Mouse (Mus musculus): ENCODE measurements at regions not wholly inside any gene's neighbourhood (a gene's known extent, or its start where the extent isn't known, plus 50 kb on each side); places are given as distances from the start of the nearest gene placed in this dataset.

DNA sequence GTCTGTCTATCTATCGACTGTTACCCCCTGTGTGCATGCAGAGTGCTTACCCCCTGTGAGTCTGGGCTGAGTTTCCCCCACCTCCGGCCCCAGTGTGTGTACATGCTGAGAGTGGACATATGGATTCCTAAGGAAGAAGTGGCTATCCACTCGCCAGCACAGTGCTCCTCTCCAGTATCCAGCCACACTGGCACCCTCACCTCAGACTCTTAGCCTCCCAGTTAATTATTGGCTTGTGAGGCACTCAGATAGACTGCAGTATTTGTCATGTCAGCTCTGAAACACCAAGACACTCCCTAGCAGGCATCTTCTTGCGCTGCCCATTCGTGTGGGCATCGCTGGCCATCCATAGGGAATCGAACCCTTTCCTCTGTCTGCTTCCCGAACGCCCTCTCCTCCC, 189.0 kb upstream of the Runx1 start:
- DNase-seq (ENCODE audit: low read depth): no peak

DNA sequence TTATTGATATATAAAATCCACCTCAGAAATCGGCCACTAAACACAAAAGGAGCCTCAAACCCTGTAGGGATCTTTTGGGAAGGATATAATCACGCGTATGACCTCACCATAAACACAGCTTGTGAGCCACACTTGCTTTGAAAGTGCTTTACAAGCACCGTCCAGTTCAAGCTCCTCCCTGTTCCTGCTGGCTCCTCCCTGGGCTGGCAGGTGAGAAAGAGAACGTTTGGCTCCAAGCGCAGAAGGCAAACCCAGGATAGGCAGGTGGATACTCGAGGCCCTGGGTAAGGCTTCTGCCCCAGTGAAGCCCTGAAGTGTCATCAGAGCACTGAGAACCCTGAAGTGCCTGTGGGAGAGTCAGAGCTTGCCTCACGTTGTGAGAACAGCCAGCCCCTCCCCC, 187.9 kb upstream of the Runx1 start:
- DNase-seq (ENCODE audit: low read depth): no peak

DNA sequence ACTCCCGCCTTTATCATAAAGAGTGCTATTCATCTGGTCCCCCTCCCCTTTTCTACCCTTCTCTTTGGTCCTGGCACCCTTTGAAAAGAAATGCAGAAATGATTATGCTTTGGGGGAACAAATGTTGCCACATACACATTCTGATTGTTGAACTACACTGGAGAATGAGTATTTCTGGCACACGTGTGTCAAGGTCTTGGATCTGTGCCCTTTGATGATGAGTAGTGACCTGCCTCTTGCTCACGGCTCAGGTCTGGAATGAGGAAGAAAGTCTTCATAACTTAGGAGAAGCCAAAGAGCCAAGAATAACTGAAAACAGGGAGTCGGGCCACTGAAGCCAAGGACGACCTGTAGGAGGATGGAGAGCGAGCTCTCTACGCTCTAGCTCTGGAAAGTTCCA, 187.3 kb upstream of the Runx1 start:
- DNase-seq (ENCODE audit: low read depth): no peak

DNA sequence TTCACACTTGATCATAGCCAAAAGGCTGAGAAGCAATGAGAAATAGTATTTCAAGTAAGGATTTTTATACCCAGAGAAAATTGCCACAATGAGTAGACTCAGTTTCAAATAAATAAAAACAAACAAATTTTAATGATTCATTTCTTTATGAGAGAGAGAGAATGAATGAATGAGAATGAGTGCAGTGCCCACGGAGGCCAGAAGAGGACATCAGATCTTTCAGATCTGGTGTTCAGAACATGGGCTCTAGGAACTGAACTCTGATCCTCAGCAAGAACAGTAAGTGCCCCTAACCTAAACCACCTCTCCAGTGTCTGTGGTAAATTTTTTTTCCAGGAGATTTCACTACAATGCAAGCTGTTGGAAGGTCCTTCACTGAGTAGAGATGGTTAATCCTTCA, 185.5 kb upstream of the Runx1 start:
- no peak for DNase-seq (ENCODE audit: low read depth)

DNA sequence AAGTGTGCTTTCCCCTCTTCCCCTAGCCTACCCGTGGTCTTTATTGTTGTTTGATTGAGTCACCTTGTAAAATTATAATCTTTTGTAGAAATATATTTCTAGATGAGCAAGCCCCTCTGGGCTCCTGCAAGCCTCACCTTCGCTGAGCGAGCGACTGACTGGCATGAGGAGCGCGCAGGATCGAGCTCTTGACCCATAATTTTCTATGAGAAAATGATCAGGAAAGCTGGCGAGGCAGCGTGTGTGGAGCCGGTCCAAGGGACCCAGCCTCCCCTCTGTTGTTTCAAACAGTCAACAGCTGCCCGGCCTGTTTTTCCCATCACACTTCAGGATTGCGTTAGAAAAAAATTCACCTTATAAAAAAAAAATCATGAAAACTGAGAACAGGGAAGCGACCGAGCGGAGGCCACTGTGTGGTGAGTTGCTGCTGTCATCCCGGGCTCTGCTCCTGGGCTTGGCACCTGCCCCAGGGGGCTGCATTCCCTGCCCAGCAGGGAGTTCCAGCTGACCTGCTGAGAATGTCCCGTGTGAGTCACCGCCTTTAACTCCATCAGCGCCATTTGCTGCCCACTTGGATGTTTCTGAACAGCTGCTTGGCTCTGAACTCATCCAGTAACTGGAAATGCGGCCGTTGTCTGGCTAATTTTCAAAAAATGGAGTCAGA, 180.5 kb upstream of the Runx1 start:
- no peak for DNase-seq (ENCODE audit: low read depth)

DNA sequence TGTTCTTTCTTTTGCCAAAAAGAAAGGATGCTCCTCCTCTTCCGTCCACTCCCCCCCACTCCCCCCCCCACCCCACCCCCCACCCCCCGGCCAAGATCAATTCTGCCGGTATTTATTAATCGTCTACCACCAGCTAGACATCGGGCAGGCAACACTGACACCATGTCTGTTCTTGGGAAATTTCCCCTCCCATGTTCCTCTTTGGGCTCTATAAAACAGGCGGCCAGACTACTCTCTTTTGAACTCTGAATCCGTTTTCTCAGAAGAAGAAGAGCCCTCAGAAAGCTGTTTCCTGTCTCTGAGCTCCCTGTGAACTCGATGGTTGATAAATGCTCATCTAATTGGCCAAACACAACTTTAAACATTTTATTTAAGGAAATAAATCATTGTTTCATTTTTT, 179.5 kb upstream of the Runx1 start:
- DNase-seq (ENCODE audit: low read depth): no peak

DNA sequence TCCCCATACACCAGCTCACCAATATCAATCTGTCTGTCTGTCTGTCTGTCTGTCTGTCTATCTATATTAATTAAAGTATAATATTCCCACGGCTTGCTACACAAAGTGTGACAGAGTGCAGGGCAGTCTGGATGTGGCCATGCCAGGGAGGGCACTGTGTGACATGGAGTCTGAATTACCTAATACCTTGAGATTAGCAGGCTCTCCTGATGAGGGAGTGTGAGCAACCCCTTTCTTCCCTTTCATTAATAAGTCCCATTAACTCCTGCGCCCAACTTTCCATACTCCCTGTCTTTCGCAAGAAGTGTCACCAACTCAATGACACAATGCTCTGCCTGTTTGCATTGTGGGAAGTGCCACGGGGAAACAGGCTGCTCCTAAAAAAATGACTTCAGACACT, 177.9 kb upstream of the Runx1 start:
- no peak for DNase-seq (ENCODE audit: low read depth)

DNA sequence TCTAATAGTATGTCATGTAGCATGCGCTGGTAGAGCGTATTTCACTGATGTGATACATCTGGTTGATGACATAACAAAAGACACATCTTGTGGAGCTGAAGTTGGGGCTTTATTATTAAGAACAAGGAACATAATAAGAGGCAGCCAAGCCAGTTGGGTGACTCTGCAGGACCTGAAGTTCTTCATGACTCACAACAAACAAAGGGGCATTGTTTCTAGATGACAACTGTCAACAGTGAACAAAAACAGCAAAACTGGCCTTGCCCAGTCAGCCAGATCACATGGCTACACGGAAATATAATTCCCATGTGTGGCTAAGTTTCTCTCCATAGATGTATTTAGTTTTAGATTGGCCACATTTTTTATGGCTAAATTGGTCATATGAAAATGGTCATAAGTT, 172.7 kb upstream of the Runx1 start:
- DNase-seq (ENCODE audit: low read depth): no peak

DNA sequence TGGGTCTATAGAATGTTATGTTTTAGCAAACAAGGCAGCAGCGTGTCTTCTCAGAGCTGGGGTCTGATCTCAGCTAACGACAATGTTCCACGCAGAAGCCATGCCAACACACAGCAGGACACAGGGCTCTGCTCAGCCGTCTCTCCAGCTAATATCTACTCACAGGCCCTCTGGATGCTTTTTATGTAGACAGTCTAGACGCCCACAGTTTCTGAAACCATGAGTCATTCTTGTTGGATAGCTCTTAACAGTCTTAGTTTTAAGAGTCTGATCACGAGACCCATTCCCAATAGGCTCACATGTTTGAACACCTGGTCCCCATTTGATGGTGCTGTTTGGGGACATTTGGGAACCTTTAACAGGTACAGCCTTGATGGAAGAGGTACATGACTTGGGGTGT, 171.7 kb upstream of the Runx1 start:
- no peak for DNase-seq (ENCODE audit: low read depth)

DNA sequence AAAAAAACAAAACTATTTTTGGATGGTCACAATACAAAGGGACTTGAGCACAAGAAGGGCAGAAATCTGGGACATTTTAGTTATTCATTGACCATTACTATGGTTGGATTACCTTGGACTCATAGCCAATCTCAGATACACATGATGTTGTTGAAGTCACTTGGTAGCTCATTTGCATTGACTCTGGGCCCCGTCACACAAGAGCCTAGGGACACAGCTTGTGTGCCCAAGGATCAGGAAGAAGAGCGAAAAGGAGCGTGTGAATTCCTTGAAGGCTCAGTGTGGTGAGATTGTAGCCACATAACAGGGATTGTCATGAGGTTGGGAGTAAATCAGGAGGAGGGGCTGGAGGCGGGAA, 170.0 kb upstream of the Runx1 start:
- no peak for DNase-seq (ENCODE audit: low read depth)

DNA sequence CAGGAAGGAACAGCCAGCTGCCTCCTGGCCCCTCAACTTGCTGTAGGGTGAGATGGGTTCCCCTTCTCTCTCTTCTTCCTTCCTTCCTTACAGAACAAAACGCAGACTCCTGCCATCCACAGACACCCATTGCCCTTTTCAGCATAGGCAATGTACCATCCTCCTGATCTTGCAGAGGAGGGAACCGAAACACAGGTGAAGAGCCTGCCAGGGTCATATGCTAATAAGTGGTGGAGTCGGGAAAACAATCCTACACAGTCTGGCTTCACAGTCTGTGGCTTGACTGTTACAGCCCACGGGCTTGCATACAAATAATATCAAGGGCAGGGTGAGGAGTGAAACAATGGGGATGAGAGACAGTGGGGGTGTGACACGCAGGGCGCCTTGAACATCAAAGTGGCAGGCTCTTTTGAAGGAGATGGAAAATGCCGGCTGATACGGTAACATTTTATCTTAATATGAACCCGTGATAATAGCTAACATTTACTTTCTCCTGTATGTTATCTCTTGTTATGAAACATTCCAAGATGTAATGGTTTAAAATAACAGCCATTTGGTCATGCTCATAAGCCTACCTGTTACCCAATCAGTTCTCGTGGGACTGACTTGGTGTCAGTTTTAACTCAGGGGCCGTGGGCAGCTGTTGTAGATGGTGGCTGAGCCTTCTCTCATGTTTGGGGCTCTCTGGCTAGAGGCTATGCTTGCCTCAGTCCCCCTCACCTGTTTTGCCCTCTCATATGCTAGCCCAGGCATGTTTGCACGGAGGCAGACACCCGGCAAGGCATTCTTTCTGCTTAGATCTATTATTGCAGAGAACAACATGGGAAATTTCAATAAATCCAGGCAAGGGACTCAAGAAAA, 169.4 kb upstream of the Runx1 start:
- no peak for DNase-seq (ENCODE audit: low read depth)

DNA sequence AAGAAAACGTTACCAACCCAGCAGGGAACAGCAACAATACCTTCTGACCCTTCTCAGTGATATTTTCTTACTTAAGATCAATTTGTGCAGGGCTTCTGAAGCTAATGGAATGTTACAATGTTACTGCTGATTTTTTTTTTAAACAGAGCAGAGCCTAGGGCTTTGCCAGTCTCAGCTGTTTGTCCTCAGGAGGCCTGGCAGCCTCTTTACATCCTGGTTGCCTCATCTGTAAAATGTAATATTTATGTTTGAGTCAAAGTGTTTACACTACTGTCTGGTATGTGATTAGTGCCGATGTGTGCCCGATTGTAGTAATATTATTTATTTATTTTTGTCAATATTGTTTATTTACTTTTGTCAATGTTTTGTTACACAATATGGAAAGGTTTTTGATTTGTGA, 166.9 kb upstream of the Runx1 start:
- DNase-seq (ENCODE audit: low read depth): no peak

DNA sequence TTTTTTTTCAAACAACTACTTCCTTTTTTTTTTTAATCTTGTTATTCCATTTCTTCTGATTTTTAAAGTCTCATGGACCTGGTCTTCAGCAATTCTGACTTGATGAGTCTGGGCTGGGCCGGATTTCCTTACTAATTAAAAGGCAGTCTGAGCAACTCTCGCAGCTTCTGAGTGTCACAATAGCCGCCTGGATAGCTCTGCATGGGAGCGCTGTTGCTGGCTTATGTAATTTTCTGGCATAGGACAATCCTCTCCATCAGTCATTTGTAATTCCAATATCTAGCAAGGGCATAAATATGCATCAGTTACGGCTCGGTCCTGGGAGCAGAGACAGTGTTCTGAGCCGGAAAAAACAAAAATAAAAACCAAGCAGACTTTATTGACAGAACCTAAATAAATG, 165.5 kb upstream of the Runx1 start:
- DNase-seq (ENCODE audit: low read depth): no peak

DNA sequence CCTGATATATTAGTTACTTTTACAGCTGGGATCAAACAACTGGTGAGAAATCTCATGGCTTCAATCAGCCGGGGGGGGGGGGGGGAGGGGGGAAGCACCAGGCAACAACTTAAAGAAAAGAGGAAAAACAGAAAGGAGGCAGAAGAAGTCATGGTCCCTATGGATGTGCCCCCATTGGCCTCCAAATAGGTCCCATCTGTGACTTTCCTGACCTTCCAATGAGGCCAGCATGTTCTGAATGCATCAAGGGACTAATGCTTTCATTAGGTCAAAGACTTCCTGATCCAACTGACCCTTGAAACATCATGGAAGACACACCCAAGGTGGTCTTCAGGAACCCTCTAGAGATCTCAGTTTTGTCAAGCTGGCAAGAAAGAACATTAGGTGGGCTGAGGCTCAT, 162.5 kb upstream of the Runx1 start:
- DNase-seq (ENCODE audit: low read depth): no peak

DNA sequence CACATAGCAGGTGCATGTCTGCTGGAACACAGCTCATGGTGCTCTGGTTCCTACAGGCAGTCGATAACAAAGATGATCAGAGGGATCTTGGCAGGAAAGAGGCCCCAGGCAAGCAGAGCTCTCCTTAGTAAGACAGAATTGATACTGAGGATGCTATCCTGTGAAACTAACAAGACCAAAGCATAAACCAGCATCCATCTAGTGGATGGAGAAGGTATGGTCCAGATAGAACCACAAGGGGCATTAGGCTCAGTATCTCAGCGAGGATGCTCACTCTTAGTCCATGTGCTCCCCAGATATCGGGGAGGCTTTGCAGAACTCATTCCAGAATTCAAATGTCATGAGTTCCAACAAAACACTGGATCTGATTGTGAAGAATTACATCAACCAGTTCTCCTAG, 162.1 kb upstream of the Runx1 start:
- no peak for DNase-seq (ENCODE audit: low read depth)

DNA sequence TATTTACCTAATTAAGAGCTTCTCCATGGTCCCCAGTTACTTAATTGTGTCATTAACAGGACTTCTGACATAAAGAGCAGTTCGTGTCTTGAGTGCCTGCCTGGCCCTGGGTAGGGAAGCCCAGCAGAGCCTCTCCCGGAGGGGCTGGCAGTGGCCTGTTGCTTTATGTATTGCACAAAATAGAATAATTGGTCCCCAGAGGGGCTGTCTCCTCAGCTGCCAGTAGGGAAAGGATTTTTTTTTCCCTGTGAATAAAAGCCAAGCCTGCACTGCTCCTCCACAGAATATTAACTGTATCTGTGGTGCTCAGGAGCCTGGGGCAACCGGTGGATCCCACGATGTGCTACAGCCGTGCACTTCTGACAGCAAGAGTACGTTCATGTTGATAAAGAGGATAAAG, 159.8 kb upstream of the Runx1 start:
- no peak for DNase-seq (ENCODE audit: low read depth)

DNA sequence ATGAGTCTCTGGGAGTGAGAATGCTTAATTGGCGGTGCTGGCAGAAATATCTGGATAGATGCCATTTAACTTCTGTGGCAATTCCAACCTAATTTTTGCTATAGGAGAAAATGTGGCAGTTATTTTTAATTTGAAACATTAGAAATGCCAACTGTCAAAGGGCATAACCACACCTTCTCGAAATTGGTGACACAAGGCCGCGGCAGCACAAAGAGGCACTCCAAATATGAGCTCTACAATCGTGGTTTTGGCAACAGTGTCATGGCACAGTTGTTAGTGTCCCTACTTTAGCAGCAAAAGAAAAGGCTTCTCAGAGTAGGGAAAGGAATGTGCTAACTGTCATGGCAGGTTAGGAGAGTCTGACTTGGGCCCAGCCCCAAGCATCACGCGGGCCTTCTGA, 157.0 kb upstream of the Runx1 start:
- DNase-seq (ENCODE audit: low read depth): no peak

DNA sequence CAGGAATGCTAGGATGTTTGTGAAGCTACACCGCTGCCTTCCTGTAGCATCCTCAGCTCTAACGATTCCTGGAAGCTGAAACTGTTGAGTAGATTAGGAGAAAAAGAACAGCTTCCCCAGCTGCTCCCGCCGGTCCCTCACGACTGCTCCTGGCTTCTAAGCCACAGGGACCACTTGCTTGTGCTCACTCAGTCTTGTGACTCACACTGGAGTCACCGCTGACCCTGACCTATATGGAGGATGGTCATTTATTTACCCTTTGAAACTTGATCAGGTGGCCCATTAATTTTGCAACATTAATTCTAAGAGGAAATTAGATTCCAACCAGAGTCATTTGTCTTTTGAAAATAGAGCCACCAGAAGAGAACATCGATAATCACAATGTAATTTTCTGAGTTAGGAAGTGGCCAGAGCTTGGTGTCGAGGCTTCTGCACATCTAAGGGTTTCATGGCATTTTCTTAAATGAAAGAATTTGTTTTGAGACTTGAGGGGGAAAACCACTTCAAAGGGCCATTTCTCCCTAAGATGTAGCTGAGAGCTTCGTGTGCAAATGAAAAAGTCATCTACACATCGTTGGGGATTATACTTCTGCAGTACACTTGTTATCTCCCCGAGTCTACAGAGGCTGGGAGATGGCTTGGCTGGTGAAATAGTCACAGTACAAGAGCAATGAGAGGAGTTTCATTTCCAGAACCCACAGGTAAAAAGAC, 153.8 kb upstream of the Runx1 start:
- DNase-seq (ENCODE audit: low read depth): no peak

DNA sequence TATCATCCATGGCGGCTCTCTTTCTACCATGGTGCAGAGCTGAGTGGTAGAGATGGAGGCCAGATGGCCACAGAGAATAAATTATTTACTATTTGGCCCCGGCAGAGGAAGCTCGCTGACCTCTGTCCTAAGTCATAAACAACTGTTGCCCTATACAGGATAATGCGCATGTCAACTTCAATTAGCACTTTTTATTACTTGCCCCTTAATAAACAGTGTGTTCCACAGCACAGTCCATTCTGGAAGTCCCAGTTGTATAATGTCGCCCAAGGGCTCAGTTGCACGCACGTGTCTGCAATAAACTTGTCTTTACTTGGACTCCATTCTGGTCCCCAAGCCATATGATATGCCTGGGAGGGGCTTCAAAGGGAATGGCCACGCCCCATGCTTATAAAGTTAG, 150.1 kb upstream of the Runx1 start:
- DNase-seq (ENCODE audit: low read depth): no peak

DNA sequence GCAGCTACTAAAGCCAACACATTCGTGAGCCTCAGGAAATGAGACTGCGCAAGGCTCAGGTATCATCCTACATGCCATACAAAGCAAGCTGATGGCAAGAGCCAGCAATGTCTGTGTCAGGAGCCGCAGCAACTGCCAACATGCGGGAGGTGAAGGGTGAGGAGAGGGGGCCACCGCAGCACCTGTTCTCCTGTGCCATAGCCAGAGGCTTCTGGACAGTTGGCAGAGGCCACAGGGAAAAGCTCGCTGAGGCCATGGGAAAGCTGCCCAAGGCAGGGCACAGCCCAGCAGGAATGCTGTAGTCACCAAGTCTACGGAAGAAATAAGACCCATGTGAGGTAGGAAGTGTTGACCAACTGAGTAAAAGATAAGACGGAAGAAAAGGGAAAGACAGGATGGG, 149.1 kb upstream of the Runx1 start:
- DNase-seq (ENCODE audit: low read depth): no peak

DNA sequence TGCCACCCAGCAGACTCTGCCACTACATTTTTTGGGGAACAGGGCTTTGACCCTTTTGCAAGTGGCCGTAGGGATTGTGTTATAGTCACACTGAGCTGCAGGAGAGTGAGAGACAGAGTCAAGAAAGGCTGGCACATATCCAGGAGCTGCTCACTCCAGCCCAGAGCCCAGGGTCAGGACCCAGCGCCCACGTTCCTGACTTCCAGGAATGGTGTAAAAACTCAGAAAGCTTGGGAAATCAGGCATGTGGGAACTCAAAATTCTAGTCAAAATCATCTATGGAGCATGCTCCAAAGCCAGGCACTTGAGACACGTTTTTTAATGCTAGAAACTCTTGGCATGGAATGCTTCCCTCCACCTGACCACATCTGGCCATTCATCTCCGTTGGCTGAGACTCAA, 146.7 kb upstream of the Runx1 start:
- DNase-seq (ENCODE audit: low read depth): no peak

DNA sequence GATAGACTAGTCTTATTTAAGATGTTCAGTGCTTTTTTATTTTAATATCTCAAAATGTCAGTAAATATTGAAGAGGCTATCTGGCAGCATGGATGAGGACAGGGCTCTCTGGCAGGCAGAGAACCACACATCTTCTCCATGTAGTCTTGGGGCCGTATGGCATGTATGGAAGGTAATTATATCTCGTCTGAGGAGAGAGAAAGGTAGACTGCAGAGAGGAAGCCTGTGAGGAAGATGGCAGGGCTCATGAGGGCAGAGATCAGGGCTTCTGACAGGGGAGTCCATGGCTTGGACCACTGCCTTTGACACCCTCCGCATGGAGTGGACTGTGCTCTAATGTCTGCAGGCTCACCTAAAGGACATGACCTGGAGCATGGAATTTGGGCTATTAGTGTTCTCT, 146.0 kb upstream of the Runx1 start:
- no peak for DNase-seq (ENCODE audit: low read depth)

DNA sequence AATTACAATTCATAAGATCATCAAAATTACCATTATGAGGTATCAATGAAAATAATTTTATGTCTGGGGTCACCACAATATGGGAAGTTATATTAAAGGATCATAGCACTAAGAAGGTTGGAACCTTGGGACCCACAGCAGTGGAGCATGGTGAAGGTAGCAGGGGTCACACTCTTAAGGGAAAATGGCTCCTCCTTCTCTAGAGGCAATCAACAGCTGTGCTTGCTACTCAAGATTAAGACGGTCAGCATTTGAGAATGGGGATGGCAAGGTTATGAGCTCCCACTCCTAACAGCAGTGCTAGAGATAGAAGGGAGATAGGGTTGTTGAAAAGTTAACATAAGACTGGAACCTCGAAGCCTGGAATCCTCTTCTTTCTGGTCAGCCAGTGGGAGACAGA, 144.6 kb upstream of the Runx1 start:
- DNase-seq (ENCODE audit: low read depth): no peak

Measured in c-Kit-positive CD71-positive TER-119-negative erythroid progenitor cells, embryonic 14.5 days (primary cell).